Mouse (Mus musculus) mature B cell (primary cell): ENCODE measurements around the gene Il1rapl2.

Experiments
- in situ Hi-C: fragments of 300-500 bp; cut with MboI; formaldehyde crosslinking; loops from 2 replicates; pipeline ENCODE4 v1.14.3; 2019

Il1rapl2 gene

DNA sequence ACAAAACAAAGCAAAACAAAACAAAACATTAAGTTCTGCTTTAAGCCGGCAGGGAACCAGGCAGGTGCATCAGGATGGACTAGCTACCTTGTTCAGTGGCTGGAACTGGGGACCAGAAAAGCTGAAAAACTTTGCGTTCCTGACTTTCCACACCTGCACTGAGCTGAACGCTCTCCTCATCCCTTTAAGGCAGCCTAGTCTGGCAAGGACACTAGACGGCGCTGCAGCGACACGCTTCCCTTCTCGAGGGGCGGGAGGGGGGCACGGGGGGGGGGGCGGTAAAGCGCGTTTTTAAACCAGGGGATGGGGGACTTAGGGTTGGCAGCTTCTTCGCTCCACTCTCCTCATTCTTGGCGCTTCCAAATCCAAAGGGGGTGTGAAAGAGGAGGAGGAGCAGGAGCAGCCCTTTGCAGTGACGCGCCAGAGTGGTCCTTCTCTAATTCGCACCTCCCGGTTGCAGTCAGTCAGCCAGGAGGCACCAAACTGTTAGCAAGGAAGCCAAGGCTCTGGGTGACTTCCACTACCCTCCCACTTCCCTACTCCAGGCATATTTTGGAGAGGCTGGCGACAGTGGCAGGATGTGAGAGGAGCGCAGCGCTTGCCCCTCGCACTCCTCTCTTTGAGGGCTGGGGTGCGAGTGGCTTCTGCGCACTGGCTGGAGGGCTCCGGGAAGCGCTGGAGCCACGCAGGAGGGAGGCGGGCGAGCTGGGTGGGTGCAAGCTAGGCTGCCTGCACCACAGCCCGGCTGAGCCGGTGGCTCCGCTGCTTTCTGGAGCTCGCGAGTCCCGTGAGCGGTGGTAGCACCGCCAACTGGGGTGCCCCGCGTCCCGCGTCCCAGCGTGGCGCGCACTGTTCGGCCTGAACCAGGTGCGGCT is at the start of gene Il1rapl2:
Gene Il1rapl2, plus strand, starts transcription at position 288 of the 875 bp plus-strand sequence.
- in situ Hi-C loops, result no loop called here

DNA sequence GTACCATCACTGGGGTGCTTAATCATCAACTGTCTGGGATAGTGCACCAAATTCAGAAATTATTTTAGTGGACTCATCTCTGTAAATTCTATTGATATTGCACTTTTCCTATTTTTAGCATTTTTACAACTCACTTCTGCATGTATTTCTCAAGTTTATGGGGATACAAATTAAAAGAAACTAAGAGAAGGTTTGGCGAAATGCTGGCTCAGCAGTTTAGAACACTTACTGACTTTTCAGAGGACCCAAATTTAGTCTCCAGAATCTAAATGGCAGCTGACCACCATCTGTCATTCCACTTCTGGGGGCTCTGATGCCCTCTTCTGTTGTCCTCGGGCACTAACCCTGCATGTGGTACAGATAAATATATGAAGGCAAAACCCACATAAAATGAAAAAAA is 22.1 kb upstream of the Il1rapl2 start:
- in situ Hi-C loops, result no loop called here

DNA sequence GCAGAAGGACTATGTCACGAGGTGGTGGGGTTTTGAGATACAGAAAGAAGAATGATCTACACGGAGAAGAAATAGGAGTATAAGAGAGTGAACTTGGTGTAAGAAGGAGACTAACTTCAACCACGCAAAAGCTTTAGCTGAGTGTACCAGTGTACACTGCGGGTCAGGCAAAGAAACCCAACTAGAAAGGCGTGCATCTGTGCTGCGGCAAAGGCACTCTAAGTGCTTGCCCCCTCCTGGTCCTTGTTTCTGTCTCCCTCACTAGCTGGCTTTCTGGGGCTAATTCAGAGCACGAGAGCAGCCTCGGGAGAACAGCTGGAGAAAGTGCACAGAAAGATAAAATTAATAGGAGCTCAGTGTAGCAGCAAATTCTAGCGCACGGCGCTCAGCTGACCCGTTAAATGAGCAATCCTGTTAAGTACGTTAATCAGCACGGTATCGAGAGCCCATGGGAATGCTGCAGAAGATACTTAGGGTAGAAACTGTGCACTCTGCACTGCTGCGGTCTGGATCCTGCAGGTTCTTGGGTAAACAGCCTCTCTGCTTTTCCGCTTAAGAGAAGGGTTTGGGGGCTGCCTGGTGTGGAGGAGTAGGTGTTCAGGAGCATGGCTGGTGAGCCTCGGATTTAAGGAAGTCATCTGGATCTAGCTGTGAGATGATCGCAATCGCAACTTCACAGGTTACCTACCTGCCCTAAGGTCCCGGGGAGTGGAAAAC is 778 bp upstream of the Il1rapl2 start:
- in situ Hi-C loops, result no loop called here

DNA sequence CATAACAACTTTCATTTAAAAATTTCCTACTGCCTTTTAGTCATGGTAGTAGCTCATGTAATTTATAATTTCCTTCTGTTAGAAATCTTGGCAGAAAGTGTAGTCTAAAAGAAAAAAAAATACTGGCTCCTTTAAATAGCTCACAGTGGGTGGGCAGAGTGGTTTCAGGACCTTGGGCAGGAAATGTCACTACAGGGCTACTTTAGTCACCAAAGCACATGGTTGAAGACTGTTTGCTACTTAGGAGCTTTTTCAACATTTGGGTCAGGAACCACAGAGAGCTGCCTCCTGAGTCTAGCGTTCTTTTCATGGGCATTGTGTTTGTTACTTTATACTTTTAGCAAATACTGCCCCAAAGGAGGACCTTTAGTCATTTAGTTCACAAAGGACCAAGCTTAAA is 12.2 kb downstream of the Il1rapl2 start:
- in situ Hi-C loops, result no loop called here

DNA sequence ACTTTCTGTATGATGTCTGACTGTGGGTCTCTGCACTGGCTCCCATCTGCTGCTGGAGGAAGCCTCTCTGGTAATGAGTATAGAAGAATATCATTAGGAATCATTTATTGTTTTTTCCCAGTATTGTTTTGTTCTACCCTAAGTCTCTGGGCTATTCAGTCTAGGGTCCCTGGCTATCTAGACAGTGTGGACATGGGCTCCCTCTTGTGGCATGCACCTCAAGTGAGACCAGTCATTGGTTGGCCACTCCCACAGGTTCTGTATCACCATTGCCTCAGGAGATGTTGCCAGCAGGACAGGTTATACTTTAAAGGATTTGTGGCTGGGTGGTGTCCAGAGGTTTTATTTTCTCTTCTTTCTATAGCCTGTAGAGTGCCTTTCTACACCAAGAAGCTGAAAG is 50.3 kb downstream of the Il1rapl2 start:
- in situ Hi-C loops, result no loop called here

DNA sequence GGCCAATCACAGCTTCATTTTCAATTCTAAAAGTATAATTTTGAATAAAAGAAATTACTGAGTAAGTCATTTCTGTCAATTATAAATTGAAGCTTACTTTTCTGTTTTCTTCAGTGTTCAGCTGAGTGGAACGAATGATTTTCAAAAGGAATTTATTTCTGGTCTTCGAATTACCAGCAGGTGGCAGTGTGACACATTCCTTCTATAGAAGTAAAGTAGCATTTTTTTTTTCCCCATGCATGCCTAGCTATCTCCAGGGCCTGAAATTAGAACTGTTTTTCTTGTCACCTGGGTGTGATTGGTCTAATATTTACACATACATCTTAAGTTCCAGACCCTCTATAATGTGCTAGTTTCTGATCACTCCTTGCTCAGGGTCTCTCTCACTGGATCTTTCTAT is 96.6 kb downstream of the Il1rapl2 start:
- in situ Hi-C loops, result no loop called here

DNA sequence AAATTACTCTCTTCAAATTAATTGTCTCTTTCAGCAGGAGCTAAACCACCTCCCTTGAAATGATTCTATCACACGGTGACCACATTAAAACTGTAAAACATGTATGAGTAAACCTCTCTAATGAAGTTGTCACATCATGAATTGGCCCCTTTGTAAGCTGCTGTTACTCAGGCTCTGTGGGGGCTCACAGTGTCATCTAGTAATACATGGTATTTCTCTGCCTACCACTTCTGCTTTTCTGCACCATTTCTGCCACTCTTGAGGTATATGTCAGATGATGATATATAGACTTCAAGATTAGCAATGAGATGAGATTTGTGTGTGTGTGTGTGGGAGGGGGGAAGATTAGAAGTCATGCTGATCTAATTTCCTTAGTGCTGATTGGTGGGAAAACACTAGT is 117.6 kb downstream of the Il1rapl2 start:
- in situ Hi-C loops, result no loop called here

DNA sequence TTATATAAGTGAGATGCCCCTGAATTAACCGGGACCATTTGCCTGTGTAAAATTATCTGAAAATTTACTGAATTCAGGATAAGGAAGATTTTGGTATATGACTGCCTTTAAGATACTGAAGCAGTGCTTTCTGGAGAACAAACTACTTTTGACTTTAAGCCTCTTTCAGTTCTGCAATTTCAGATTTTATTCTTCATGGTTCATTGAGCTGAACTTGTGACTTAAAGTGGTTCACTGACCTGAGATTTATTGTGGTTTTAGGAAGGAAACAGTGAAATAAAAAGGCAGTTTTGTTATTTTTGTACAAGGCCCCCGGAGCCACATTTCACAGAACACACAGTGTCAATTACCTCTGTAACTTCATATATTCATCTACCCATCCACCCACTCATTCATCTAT is 129.6 kb downstream of the Il1rapl2 start:
- in situ Hi-C loops, result no loop called here

DNA sequence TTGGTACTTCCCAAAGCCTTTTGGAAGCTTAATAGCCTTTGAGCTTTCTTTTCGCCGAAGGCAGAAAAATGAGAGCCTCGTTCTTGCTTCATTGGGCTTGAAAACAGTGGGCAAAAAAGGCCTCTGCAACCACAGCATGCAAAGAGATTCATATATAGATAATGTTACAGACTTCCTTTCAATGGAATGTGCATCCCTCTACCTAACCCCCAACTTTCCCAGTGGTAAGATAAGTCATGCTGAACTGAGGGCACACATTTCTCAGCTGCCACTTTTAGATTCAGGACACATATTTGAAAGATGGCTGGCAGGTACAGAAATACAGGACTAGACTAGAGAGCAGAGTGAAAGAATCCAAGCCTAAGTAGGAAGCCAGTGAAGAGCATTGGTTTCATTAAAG is 185.1 kb downstream of the Il1rapl2 start:
- in situ Hi-C loops, result no loop called here

DNA sequence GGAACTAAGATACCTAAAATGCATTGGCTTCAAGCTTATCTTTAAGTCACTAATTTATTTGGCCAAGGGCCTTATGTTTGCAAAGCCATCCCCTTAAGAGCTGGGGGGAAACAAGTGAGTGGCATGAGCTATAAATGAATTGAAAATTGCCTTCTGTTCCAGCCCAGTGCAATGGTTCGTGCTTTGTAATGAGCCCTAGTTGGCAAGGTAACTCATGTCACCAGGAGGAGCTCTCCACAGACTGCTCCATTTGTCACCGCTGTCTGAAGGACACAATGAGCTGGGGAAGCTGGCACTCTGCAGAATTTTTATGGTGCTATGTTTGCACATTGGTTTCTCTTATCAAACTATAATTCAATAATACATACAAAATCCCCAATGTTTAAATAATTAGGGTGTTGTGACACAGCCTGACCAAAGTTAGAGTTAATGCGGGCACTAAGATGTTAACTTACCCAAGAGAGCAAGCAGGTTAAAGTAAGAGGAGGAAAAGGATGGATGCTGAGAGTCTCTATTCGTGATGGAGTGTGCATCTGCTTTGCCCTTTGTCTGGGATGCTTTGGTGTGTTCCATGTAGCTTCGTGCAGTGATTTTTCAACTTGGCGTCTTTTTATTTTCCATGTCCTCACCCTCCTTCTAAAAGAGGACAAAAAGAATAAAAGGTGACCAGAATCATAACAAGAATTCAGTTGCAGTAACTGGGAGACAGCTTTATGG is 235.2 kb downstream of the Il1rapl2 start:
- in situ Hi-C loops, result no loop called here

DNA sequence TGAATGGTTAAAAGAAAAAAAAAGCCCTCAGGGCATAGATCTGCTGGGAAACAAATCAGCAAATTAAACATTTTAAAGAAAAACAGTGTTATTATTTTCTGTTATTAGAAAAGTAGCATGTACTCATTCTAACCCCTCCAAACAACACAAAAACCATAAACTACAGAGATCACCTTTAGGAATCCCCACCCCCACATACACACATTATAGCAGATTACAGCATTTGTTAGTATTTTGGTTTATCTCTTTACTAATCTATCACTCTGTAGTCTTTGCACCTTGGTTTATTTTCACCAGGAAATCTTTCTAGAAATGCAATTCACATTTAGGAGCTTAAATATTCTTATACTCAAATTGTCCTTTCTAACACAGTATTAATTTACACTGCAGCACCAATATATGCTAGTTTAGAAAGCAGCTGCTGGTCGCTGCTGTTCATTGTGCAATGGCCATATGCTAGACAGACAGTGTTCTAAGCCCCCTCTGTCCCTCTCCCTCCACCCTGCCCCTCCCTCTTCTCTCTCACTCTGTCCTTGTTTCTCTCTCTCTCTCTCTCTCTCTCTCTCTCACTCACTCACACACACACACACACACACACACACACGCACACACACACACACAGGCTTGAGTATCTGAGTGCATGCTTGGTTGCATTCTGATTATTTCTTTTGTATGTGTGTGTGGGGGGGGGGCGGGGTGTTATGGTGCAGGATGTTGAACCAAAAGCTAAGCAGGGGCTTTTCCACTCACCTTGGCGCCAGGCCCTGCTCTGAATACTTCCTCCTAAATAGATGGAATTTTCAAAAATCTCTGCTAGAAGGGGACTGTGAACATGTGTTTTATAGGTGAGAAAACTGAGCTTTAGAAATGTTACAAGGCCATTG is 236.1 kb downstream of the Il1rapl2 start:
- in situ Hi-C loops, result no loop called here

DNA sequence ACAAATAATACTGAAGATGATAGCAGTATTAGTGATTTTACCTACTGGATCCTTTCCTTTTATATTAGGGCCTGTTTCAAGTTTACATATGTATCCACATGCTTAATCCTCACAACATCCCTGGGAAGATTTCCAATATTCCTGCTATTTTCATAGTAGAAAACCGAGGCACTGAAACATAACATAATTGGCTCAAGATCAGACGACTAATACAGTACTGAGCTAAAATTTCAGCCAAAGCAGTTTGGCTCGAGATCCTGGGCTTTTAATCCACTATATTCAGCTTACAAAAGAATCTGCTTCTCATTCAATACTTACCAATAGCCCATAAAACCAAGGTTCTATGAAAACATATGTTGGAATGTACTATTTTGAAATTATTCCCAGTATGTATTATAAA is 239.1 kb downstream of the Il1rapl2 start:
- in situ Hi-C loops, result no loop called here

DNA sequence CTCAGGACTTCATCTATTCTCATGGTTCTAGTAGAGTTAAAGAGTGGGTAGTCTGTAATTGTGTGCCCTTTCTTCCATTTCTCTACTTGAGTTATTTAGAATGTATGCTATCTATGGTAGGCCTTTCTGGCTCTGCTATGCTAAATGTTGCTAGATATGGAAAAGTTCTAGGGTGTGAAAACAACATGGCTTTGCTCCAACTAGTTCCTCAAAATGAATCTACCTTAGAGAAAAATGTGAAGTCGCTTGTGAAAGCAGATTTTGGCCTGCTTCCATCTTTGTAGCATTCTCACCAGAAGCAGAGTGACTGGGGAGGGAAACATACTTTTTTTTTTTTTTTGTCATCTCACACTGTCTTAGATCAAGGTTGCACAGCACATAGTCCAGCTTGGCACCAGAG is 241.7 kb downstream of the Il1rapl2 start:
- in situ Hi-C loops, result no loop called here

DNA sequence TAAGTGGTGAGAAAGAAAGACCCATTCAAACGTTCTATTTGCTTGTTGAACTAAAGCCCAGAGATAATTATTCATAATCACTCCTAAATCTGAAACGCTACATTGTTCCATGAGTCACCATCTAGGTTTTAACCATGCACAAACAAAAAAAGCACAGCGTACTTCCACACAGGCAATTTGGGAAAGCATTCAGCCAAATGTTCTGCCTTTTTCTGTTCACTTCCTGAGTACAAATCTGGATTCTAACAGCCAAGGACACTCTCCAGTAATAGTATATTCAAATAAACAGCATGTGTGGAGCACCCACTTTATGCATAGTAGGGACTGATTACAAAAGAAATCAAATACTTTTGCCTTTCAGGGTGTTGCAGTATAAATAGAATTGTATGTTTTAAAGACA is 278.5 kb downstream of the Il1rapl2 start:
- in situ Hi-C loops, result no loop called here

DNA sequence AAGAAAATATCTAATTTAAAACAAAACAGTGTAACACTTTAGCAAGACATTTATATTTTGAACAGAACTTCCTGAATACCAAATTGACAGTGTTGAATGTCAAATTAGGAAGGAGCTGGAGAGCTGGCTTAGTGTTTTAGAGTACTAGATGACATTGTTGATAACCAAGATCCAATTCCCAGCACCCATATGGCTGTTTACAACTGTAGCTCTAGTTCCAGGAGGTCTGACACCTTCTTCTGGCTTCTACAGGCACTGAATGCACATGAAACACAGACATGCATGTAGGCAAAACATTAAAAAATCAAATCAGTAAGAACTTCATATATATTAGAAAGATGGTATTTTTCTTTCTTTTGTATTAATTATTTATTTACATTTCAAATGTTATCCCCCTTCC is 353.1 kb downstream of the Il1rapl2 start:
- in situ Hi-C loops, result no loop called here

DNA sequence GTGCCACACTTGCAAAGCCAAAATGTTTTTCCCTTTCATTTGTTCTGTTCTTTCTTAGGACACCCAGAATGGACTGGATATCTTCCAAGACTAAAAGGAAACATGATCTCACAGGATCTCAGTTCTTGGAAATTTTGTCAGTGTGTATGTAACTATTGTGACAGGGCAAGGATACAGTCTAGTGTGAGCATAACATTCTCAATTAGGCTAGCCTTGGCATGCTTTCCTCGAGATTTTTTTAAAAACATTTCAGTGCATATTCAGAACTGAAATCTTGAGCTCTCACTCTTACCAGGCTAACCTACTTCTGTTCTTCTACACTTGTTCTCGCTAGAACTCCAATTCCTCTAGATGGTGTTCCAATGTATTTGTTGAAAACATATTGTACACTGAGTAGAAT is 356.4 kb downstream of the Il1rapl2 start:
- in situ Hi-C loops, result no loop called here

DNA sequence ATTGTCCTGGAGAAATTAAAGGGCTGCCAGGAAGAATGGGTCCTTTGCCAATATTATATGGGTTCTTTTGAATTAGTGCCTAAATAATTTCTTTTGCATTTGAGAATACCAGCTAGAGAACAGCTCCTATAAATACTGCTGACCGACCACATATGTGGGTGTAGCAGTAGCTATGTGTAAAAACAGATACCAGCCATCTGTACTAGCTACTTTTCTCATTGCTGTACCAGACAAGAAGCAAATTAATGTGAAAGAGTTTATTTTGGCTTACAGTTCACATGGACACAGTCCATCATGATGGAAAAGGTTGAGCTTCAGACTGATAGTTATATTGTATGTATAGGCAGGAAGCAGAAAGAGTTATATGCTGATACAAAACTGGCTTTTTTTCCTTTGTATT is 377.3 kb downstream of the Il1rapl2 start:
- in situ Hi-C loops, result no loop called here

DNA sequence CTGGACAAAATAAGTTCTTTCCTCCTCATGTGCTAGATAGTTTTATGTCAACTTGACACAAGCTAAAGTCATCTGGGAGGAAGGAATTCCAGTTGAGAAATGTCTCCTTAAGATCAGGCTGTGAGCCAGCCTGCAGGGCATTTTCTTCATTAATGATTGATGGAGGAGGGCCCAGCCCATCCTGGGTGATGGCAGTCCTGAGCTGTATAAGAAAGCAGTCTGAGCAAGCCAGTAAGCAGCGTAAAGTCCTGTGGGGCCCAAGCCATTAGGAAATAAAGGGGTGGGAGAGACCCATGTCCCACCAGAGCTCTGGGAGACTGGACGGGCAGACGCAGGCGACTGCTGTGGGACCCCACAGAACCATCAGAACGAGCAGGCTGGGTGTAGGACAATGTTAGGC is 400.9 kb downstream of the Il1rapl2 start:
- in situ Hi-C loops, result no loop called here

DNA sequence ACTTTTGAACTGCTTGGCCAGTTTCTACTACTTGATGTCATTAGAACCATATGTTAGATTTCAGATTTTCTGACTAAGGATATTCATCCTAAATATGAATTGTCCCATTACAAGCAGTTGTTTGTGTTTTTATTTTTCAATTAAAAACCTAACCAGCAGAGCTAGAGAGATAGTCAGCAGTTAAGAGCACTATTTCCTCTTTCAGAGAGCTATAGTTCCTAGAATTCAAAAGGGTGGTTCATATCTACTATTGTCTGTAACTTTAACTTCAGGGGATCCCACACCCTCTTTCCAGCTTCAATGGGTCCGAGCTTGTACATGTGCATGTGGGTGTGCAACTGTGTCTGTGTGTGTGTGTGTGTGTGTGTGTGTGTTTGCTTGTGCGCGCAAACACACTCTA is 472.7 kb downstream of the Il1rapl2 start:
- in situ Hi-C loops, result no loop called here

DNA sequence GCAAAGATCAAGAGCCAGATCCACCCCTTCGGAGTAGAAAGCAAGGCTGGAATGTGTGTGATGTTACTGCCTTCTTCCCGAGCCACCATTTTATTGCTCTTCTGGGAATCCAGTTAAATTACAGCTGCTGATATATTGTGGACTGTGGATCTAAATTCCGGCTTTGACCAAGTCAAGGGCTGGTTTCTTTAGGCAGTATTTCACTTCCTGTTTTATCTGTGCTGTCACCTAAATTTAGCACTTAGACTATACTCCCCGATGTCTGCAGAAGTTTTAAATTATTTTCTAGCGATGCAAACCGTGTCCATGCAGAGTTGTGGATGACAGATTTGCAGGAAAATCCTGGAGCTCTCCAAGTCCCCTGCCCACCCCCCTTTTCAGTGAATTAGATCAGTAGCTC is 533.5 kb downstream of the Il1rapl2 start:
- in situ Hi-C loops, result no loop called here

DNA sequence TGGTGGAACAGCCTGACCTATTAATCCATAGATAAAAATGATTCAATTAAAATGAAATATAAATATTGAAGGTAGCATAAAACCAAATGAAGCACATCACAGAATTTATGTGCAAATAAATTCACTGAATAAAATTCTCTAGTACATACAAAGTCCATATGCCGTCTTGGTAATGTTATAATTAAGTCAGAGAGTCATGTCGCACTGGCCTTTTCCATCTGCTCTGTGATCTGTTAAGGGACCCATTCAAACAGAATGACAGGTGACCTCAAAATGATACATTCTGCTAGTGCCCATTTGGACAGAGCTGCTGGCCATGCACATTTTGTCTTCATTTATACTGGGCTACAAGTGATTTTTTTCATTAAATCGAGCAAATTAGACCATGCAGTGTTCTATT is 534.3 kb downstream of the Il1rapl2 start:
- in situ Hi-C loops, result no loop called here

DNA sequence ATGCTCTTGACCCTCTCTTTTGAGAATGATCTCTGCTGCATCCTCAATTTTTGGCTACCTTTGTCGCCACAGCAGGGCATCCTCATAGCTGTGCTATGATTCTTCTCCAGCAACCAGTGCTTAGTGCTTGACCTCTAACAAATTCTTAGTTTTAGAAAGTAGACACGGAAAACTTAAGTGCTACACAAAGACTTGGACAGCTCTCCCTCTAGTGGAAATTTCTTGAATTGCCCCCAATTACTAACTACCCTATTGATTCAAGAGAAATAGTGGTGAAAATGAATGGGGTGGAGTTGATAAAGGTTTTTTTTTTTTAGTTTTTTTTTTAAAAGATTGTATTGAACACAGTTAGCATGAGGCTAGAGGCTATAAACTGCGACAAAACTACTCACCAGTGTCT is 599.7 kb downstream of the Il1rapl2 start:
- in situ Hi-C loops, result no loop called here
